Mouse (Mus musculus): ENCODE data around the gene Prdm5.

Prdm5 gene

DNA sequence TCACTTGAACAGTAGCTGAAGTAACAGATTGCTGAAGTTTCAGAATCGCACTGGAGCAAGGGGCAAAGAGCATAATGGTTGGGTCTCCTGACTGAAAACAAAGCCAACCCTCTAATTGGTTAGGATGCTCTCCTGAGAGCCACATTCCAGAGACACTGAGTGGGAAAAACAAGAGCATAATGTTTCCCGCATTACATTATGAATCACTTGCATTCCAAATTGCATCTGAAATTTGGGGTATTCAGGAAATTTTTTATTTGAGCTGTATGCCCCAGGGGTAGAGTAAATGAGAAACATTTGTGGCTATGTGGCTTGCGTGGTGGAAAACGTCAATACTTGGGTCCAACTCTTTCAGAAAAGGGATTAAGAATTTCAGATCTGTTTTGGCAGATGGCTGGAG is 55.2 kb downstream of the Prdm5 start:
- DNase-seq: no peak

DNA sequence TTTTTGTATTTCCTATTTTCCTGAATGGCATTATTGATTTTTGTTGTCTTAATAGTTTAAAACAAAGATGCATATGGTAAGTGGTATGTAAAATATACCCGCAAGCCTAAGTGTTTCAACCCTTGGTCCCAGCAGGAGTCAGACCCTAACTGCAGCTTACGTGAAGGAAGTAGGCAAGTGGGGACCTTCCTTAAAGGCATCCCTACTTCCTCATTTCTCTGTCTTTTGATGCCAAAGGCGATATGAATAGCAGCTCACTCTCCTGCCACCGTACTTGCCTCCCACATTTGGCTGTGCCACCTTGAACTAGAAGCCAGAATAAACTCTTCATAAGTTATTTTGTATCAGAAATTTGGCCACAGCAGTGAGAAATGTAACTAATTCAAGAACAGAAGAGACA is 63.8 kb downstream of the Prdm5 start:
- no peak for DNase-seq

DNA sequence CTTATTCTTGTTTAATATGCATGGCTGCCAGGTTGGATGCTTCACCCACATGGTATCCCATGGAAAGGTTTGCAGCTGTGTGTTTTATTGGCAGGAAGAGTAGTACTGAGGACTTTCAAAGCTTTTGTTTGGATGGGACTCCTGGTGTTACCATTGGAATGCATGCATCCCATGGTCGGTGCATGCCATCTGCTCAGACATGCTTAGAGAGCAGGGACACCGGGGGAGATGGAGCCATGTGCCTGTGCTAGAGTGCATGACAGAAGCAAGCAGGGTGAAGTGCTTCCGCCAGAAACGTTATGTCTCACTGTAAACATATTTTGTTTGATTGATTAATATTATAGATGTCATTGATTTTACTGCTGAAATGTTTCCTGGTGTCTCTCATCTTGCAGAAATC is 70.3 kb downstream of the Prdm5 start:
- DNase-seq: peak in 1 of 2 experiments; percentile 8

DNA sequence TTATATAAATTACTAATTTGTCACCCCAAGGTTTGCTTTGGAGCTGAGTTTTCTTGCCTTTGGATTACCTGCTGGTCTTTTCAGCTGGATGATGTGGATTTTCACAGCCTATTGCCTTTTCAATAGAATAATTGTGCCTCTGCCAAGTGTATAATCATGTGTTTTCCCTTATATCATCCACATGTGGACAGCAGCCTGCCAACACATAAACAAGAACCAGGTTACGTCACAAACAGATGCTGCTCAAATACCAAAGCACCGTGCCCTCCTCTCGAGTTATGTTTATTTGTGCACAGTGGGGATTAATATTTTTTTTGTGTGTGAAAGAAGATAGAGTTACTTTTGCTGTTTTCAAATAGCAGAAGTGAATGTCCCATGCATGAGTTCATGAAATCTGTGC is 70.9 kb downstream of the Prdm5 start:
- no peak for DNase-seq

DNA sequence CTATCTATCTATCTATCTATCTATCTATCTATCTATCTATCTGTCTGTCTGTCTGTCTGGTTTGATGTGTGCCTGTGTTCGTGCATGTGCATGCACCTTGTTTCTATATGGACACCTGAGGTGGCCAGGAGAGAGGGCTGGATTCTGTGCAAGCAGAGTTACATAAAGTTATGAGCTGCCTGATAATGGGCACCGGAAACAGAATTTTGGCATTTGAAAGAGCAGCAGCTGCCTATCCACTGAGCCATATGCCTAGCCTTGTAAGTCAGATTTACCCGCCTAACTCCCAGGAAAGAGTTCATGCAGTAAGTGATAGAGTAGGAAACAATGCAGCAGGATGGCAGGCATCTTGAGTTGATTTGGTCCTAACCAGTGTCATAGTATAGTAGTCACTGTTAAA is 71.4 kb downstream of the Prdm5 start:
- peak in 1 of 2 experiments; percentile 5 for DNase-seq

DNA sequence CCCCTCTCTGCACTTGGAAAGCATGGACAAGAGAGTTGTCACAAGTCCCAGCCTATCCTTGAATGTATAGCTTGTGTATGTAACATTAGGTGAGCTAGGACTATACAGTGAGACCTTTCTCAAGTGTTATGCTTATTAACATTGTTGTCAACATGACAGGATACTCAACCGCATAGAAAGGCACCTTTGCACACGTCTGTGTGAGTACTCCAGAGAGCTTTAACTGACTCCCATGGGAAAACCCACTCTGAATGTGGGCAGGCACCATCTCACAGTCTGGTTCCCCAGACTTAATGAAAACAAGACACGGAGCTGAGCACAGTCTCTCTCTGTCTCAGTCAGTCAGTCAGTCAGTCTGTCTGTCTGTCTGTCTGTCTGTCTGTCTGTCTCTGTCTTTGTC is 75.2 kb downstream of the Prdm5 start:
- DNase-seq: no peak

DNA sequence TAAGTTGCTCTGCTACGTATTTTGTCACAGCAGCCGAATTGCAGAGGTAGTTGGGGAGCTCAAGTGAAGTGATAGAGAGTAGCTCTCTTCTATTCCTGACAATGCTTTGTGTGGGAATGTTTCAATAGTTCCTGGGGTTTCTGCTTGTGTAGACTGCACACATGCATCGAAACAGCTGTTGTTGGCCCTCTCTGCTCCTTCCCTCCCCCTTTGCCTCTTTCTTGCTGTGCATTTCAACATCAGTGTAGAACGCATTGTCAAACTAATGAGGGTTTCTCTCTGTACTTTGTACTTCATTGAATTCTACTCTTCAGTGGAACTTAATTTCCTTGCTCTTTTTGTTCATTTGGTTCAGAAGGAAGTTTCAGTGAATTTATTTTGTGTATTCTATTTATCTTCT is 75.8 kb downstream of the Prdm5 start:
- DNase-seq: no peak

DNA sequence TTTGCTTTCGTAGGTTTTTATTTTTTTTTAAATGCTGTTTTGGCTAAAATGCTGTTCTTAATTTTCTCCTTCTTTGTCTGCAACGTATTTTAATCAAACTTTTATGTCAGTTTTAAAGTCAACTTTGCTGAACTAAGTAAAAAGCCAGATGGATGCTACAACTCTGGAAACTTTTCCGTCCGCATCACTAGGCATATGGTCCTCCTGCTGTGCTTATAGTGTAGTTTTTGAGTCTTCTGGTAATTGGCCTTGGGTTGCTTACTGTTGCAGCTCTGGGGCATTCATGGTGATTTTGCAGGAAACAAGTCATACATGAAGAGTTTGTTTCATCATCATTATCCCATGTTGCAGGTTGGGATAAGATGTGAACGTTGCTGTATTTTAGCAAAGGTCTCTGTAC is 81.8 kb downstream of the Prdm5 start:
- DNase-seq: no peak

DNA sequence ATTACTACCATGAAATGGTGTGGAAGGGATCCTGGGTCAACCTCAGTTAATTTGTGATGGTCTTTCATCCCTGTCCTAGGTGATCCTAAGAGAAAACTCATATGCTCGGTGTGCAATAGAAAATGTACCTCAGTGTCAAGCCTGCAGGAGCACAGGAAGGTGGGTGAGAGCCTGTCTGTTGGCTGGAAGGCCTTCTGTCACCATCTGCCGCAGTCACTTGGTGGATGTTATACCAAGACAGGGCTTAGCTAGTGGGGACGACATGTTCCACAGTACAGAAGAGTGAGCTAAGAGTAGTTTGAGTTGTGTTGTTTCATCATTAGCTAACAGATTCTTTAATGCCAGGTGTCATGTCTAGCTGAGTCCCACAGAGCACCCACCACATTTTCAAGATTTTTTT is 84.0 kb downstream of the Prdm5 start:
- peak; percentile 35 to 50 for DNase-seq

DNA sequence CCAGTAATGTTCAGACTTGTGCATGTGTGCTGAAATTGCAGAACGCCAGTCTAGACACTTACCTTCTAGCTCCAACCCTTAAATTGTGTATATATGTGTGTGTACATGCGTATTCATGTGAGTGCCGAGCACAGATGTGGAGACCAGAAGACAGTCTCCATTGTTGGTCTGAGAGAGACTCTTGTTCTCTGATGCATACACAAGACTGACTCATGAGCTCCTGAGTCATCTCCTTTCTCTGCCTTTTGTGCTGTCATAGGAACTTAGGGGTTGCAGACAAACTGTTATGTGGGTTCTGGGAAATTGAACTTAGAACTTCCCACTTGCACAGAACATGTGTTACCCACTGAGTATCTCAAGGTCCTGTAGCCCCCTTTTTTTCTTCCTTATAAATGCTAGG is 85.4 kb downstream of the Prdm5 start:
- DNase-seq: no peak

DNA sequence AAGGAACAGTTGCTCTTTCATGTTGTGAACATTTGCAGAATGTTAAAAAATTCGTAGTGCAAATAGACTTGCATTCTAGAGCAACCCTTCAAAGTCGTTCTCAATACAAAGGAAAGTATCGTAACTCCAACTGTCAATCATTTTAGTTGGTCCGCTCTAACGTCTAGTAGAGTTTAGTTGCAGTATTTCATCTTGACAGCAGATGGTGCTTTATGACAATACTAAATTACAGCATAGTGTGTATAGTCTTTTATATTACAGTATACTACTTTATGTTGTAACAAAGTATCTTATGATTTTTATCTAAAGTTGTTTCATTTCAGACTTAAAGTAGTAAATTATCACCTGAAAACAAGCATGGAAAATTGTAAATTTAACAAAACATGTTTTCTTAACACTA is 86.1 kb downstream of the Prdm5 start:
- no peak for DNase-seq

DNA sequence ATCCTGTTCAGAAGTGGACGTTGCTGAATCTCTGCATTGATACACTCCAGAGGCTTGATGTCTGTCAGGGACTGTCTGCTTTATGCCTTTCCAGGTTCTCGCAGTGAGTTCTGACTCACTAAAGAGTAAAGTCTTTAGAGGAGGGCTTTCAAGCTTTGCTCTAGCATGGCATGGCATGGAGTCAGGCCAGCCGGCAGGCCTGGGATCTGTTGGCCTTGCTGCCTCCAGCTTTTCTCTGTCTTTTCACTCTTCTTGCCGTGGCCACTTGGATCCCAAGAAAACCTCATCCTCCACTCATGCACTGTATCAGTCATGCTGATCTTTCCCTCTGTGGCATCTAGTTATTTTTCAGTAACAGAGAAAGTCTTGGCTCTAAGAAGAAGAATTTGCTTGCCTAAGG is 87.1 kb downstream of the Prdm5 start:
- DNase-seq: no peak

DNA sequence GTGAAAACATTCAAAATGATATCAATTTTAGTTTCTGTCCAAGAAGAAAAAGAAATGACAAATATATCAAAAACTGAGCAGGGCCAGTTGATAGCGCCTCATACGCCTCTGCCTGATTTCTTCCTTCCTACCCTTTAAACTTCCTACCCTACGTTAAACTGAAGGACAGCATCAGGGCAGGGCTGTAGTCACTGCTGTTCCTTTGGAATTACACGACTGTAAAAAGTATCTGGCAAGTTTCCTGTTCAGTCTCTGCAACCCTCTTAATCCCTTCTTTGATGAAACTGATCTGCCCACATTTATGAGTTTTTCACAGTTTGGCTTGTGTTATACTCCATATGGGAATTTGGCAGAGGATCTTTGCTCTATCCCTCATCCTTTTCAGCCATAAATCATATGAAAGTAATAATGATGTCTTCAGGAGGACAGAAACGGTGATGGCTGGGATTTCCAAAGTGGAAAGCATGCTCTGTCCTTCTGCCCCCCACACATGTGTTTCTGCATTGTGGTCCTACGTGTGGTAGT is 93.0 kb downstream of the Prdm5 start:
- DNase-seq: no peak

DNA sequence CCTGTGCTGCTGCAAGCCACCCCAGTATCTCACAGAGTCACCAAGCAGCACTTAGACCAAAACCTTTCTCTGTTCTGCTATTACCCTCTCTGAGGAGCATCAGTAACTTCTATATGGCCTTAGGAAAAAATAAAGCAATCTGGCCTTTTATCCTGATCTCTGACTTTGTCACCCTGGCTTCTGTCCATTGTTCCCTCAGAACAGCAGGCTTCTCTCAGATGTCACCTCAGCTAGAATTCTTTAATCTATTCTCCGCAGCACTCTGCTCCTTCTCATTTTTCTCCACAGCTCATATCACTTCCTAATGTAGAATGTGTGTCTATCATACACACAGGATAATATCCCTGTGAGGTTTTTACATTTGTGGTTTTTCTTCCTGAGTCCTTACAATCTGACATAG is 99.5 kb downstream of the Prdm5 start:
- DNase-seq: no peak

DNA sequence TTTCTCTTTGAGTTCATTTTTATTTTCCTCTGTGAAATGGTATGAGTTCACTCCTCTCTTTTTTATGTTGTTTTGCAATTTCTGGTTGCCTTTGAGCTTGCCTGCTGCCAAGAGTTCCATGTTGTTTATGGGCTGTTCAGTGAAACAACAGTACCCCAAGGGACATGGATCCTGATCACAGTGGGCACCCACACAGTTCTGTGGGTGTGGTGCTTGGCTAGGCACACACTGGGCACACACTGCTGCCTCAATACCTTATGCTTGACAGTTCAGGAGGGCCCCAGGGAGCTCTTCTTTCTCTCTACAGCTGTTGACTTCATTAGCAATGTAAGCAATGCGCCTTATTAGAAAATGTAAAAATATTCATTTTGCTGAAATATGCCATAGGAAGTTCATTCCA is 110.0 kb downstream of the Prdm5 start:
- DNase-seq: no peak

DNA sequence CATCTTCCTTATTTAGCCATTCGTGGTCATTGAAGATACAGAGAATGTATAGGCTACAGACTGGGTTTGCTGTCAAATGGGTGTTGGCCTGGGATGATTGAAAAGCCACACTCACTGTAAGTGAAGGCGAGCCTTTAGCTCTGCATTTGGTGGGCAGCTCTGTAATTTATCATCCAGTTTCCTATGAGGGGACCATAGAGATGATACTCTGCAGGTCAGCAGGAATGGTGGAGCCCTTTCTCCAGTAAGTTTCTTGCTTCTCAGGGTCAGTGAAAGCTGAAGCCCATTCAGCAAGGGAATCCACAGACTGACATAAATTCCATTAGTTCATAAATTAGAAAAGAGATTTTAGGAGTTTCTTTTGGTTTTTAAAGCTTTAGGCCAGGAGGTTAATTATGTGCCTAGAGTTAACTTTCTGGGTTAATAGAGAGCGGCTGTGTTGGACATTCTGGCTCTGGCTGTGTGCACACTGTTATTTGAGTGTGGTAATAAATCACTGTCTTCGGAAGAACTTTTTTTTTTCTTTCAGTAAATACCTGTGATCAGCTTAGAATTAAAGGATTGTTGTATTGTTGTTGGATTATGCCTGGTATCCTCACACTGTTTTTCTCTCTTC is 113.4 kb downstream of the Prdm5 start:
- DNase-seq: no peak

DNA sequence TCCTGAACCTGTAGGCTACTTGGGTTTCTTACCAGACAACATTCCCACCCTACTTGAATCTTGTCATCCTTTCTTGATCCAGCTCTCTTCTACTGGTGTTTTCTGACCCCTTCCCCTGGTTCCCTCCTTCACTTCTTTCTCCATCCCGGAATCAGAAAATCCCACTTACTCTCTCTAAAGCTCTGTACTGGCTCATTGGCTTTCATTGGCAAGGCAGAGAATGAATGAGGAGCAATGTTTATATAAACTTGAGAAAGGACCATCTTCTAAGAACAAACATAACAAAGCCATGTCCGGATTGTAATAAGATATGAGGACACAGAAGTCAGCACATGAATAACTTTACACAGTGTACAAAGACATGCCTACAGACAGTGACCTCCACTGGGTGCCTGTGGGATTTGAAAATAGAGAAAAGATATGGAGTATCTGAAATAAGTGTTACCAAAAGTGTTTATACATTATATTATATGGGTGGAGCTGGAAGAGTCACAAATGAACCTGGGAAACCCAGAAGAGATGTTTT is 127.9 kb downstream of the Prdm5 start:
- DNase-seq: no peak

DNA sequence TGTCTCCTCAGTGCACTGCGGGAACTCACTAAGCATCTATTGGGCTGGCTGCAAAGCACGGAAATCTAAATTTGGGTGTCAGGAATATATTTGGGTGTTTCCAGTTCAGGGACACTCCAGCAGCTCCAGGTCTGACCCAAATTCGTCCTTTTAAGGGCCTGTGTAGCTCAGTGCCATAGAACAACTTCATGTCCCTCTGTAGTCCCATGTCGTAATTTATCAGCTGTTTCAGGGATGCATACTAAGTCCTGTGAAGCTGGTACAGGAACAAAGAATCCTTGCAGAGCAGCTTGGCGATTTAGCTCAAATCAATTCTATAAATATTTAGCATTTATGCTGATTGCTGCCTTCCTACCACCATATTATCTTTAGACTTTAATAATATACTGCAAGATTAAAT is 136.6 kb downstream of the Prdm5 start:
- no peak for DNase-seq

DNA sequence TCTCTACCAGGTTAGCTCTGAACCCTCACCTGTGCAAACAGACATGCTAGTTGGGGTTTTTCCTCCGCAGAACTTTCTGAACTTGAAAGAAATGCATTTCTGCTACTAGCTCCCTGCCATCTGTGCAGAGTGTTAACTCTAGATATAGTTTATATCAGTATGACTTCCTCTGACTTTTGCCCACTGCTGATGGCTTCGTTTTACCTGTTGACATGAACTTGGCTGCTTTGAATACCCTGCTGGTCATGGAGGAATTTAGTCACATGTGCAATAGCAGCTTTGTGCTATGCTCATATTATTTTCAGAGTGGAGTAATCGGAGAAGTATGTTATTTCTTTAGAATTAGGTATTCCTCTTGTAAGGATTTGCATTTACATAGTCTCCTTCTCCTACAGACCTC is 142.9 kb downstream of the Prdm5 start:
- DNase-seq: no peak

DNA sequence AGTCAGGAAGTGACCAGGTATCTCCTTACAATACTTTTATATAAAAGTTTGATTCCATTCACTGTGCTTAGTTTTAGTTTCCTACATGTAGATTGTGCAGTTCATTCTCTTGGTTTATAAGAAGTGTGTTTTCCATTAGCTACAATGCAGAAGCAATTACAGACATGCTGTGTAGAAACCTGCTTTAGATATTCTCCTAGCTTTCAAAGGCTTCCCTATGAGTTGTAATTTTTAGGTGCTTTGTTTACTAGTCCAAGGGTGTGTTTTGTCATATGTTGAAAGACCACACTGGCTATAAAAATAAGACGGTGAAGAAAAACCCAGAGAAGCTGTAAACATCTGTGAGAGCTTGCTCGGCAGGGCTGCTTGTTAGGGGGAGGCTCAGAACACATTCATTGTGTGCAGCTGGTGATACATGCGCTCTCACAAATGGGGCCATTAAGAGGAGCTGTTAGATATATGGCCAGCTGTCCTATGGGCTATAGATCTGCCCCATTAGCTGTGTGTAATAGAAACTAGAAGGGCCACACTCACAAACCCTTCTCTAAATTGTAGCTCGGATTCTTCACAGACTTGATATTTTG is 144.8 kb downstream of the Prdm5 start:
- DNase-seq: no peak

DNA sequence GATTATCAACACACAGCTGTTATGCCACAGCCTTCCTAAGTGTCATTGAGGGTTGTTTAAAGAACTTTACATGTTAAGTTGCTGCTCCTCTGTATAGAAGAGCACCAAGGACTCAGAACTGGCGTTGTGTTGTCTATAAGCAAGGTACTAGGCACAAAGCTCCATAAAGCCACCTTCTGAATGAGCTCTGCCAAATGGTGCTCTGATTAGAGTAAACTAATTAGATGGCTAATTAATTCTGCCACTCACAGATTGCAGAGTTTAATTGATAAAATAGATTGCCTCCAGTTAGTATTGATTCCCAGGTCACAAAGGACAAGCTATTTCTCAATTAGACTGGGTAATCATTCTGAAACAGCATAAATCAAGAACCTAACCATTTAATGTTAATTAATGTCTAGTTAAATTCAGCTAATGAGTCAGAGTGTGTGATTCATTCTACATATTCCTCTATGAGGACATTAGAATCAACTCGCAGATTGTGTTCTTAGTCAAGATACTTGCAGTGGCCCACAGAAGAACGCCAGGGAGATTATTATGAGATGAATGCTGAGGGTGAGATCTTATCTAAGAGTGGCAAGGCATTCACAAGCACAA is 147.0 kb downstream of the Prdm5 start:
- no peak for DNase-seq

DNA sequence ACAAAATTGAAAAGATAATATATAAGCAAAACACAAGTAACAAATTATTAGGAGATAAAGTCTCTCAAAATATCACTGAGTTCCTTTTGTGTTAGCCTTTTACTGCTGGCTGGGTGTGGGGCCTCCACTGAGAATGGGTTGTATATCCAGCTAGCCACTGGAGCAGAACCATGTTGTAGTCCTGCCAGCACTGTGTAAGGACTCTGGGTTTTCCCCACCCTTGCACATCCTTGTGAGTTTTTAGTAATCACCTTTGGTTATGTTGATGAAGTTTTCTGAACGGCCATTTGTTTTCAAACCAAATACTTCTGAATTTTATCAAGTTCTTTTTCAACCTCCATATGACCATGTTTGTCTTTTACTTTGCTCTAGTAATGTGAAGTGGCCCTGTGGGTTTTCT is 151.7 kb downstream of the Prdm5 start:
- DNase-seq: no peak

DNA sequence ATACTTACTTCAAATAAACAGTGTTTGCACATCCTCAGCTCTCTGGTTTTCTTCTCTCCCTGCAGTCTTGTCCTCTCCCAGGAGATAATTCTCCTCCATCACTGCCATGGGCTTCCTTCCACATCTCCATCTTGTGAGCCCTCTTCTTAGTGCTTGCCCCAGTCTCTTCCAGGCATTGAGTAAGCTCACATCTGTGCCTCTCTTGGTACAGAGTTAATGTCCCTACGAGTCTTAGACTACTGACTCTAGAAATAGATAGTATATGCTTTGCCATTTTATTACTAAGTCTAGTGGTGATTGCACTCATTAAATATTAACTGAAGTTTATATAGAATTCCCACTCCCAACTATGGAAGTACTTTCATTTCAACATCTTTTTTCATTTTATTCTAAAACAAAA is 154.0 kb downstream of the Prdm5 start:
- no peak for DNase-seq

DNA sequence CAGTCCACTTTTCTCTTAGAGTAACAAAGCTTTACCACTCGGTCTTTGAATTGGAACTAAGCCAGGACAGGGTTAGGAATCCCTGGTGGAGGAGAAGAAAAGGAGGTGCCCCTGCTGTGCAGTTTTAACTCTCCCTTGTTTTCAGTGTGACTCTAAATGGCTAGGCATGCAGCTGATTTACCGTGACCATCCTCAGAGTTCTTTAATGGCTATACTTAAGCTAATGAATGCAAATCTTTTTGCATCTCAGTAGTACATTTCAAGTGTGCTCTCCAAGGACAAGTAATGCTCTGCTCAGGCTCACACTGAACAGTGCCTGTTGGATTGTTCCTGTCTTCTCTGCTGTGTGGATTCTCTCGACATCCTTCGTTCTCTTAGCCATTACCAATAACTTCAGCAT is 154.4 kb downstream of the Prdm5 start:
- no peak for DNase-seq
